Mouse (Mus musculus): Measurements from ENCODE around the gene Eps8. TPM values are rescaled to one million over a fixed set of nuclear protein-coding genes. Genes with fewer than 3 reads are reported as not detected.
"Not testable (repeated sequence)": the region's sequence is repeated elsewhere in the genome, so short reads cannot be mapped to it uniquely, and the experiment has no call there.

The Eps8 gene
- polyA plus RNA-seq, 1 experiment from 2014 or later, result 29.2 TPM

DNA sequence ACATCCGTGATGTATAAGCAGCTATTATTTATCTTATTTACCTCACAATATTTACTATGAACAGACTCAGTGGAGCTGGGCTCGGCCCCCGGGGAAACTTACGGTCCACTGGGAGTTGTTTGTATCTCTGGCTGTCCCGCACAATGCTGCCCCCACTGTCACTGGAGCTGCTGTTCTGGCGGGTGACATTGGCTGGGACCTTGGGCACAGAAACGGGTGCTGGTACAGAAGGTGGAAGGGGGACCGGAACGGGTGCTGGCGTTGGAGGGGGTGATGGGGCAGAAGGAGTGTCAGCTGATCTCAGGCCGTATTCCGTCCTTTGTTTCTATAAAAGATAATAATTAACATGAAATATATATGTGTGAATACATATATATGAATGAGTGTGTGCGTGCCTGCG is 164.6 kb downstream of the Eps8 start:
- H3K9me3 ChIP-seq, result no peaks in the 10 kb centered on the region
- peaks cover 5% of the 10 kb centered on the region for H3K36me3 ChIP-seq
- no peak overlapping the region for H3K4me2 ChIP-seq (replicated peaks)
- no peak overlapping the region for H3K9ac ChIP-seq
- 94% methylated on average over 14 of the region's 14 CpGs for WGBS
- H3K27me3 ChIP-seq, result no peaks in the 10 kb centered on the region
- H3K4me1 ChIP-seq, result no peaks in the 10 kb centered on the region
- H3K4me3 ChIP-seq, result no peak overlapping the region
- ATAC-seq (ENCODE audit: low FRiP score, low read depth), result no peak
- no peak overlapping the region for H3K27ac ChIP-seq

DNA sequence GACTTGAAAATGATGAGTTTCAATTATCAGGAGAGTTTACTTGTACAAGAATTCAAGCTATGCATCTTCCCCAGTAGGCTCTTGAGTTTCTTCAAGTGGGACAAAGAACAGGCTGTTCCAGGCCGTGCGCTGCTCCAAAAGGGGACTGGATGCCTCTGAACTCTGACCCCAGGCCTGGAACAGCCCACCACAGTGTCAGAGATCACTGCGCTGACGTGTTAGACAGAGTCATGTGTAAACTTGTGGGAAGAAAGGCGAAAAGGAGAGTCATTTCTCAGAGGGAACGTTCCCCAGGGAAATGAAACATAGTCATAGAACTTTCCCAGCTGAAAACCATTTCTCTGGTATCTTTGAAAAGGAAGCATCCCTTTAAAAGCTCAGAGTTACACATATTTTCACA is 167.2 kb downstream of the Eps8 start:
- Histone ChIP-seq H3K4me3 (no peak overlapping the region), H3K4me2 (replicated peaks) (no peak overlapping the region), H3K4me1 (no peaks in the 10 kb centered on the region), H3K27me3 (no peaks in the 10 kb centered on the region; the same call in 1 of the 2 replicates), H3K9ac (no peak overlapping the region), H3K27ac (no peak overlapping the region), H3K9me3 (no peaks in the 10 kb centered on the region), H3K36me3 (peaks cover 8% of the 10 kb centered on the region)
- WGBS, result 67% methylated on average over 6 of the region's 6 CpGs
- no peak for ATAC-seq (ENCODE audit: low FRiP score, low read depth)

DNA sequence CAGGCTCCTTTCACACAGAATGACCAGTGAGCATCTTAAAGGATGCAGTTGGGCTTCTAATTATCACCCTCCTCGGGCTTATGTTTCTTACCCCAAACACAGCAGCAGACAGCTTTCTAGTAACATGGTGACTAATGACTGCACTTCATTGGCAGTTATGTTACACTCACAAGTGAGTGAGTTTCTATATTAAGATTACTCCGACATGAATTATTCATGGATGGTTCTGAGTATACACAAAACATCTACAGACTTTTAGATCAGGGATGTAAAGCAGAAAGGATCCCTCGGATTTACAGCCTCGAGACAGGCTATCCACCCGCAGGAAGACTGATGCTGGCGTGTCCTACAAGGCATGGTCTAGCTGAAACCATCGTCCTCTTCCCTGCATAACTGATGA is 171.8 kb downstream of the Eps8 start:
- Histone ChIP-seq H3K9ac (no peak overlapping the region), H3K4me2 (replicated peaks) (no peak overlapping the region), H3K36me3 (peaks cover 17% of the 10 kb centered on the region), H3K27me3 (no peaks in the 10 kb centered on the region; the same call in 1 of the 2 replicates), H3K4me1 (no peaks in the 10 kb centered on the region), H3K27ac (no peak overlapping the region), H3K4me3 (no peak overlapping the region), H3K9me3 (no peaks in the 10 kb centered on the region)
- no peak for ATAC-seq (ENCODE audit: low FRiP score, low read depth)
- 85% methylated on average over 7 of the region's 7 CpGs for WGBS

DNA sequence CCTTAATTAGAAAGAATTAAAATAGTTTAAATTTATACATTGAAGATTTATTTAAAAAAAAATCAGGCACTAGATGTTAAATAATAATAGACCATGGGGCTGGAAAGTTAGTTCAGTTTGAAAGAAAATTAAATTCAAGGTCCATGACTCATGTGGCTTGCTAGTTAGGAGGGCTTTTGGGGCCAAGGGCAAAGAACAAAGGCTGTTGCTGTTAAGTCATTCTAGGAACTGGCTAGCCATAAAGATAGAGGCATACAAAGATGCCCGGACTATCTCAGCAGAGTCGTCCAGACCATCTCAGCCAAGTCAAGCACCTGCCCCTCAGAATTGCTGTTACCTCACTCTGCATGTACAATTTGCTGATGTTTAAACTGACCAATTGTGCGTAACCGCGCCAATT is 179.0 kb downstream of the Eps8 start:
- H3K27me3 ChIP-seq; H3K4me1 ChIP-seq; ATAC-seq (ENCODE audit: low FRiP score, low read depth); H3K4me2 ChIP-seq (replicated peaks); H3K27ac ChIP-seq; H3K9ac ChIP-seq; H3K4me3 ChIP-seq: not testable (repeated sequence)
- H3K36me3 ChIP-seq, result peaks cover 22% of the 10 kb centered on the region
- peaks cover 12% of the 10 kb centered on the region for H3K9me3 ChIP-seq
- WGBS, result 95% methylated on average over 5 of the region's 5 CpGs

DNA sequence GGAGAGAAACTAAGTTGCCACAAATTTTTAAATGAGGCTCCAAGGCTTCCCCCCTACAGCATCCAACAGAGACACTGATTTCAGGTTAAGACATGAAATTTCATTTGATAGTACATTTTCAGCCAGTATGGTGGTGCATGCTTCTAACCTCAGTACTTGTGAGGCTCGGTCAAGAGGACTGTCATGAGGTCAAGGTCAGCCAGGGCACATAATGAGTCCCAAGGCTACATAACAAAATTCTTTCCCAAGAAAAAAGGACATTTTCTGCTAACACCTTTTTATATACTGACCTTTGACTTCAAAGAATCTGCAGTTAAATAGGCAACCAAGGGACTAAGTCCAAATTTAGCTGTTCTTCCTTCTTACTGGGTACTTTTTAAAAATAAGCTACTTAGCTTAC is 181.2 kb downstream of the Eps8 start:
- peaks cover 11% of the 10 kb centered on the region for H3K36me3 ChIP-seq
- H3K9ac ChIP-seq, result no peak overlapping the region
- WGBS, result 45% methylated on average over 1 of the region's 1 CpGs
- peaks cover 18% of the 10 kb centered on the region for H3K4me1 ChIP-seq
- no peaks in the 10 kb centered on the region for H3K27me3 ChIP-seq
- no peak for ATAC-seq (ENCODE audit: low FRiP score, low read depth)
- no peak overlapping the region for H3K27ac ChIP-seq
- no peak overlapping the region for H3K4me2 ChIP-seq (replicated peaks)
- H3K4me3 ChIP-seq, result no peak overlapping the region
- H3K9me3 ChIP-seq, result peaks cover 12% of the 10 kb centered on the region

DNA sequence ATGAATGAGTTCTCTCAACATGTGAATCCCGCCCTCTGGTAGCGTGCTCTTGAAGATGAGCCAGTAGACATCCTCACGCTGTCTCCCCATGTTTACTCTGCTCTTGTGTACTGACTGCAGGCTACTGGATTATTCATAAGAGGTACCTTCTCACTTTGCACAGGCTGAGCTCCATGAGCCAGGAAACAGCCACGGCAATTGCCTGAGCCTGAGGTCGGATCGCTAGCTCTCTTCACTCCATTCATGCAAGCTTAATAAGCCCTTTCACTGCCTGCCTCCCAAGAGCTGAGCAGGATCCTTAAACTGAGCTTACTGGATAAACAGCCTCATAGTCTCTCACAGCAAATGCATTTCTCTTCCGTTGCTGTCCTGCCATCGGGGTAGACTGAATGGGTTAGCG is 182.5 kb downstream of the Eps8 start:
- H3K27me3 ChIP-seq, result no peaks in the 10 kb centered on the region
- H3K36me3 ChIP-seq, result peaks cover 11% of the 10 kb centered on the region
- no peak overlapping the region for H3K4me2 ChIP-seq (replicated peaks)
- ATAC-seq (ENCODE audit: low FRiP score, low read depth), result no peak
- no peak overlapping the region for H3K9ac ChIP-seq
- H3K27ac ChIP-seq, result 0 out of 2 replicates have a peak overlapping the region, but pooled peaks have one; percentile 22
- no peak overlapping the region for H3K4me3 ChIP-seq
- H3K4me1 ChIP-seq, result peaks cover 26% of the 10 kb centered on the region
- 75% methylated on average over 9 of the region's 9 CpGs for WGBS
- peaks cover 12% of the 10 kb centered on the region for H3K9me3 ChIP-seq

DNA sequence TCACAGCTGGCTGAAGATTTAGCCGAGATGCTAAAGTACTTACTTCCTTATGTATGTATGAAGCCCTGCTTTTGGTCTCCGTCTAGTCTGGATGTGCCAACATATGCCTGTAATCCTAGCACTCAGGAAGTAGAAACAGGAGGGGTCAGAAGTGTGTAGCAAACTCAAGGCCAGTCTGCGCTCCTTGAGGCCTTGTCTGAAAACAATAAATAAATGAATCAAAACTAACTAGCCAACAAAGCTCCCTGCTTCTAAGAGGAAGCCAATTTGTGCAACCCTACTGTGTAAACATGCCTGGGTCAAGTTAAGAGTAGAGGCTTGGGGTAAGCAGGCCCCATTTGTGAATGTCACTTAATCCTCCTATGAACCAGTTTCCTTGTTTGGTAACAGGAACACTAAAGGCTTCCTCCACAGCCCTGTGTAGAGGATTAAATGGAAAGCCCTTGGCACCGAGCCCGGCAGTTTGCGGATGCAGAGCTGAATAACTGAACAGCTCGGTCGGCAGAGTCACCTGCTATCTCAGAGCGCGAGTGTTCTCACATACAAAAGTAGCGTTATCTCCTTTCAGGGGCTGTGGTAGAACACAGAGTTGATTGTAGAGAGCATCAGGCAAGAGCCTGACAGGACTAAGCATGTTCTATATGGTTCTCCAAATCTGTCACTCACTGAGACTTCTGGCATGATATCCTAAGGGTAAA is 183.6 kb downstream of the Eps8 start:
- peak; percentile 89 for ATAC-seq (ENCODE audit: low FRiP score, low read depth)
- Histone ChIP-seq H3K4me1 (peaks cover 26% of the 10 kb centered on the region), H3K27me3 (no peaks in the 10 kb centered on the region), H3K9me3 (peaks cover 4% of the 10 kb centered on the region; the same call in 1 of the 2 replicates), H3K4me3 (no peak overlapping the region), H3K4me2 (replicated peaks) (peak overlapping the region; percentile 25; the same call in 1 of the 2 replicates), H3K27ac (peak overlapping the region; percentile 69; the same call in 1 of the 2 replicates), H3K9ac (no peak overlapping the region), H3K36me3 (peaks cover 4% of the 10 kb centered on the region; the same call in 1 of the 2 replicates)
- 20% methylated on average over 11 of the region's 11 CpGs for WGBS

DNA sequence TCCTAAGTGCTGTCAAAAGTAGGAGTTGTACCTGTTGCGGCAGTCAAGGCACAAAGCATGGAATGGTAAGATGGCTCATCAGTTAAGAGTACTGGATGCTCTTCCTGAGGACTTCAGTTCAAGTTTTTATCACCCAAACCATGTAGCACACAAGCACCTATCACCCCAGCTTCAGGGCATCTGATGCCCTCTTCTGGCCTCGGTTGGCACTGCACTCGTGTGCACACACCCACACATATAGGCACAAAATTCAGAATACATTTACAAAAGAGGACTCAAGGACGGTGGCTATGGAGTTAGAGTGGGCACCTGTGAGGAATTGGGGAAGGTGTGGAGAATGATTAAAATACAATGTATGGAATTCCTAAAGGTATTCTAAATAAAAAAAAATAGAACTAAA is 185.1 kb downstream of the Eps8 start:
- H3K36me3 ChIP-seq, result no peaks in the 10 kb centered on the region
- H3K9me3 ChIP-seq, result no peaks in the 10 kb centered on the region
- H3K9ac ChIP-seq, result no peak overlapping the region
- 98% methylated on average over 4 of the region's 4 CpGs for WGBS
- ATAC-seq (ENCODE audit: low FRiP score, low read depth), result no peak
- H3K4me3 ChIP-seq, result no peak overlapping the region
- H3K4me2 ChIP-seq (replicated peaks), result no peak overlapping the region
- H3K4me1 ChIP-seq, result peaks cover 31% of the 10 kb centered on the region
- H3K27ac ChIP-seq, result no peak overlapping the region
- H3K27me3 ChIP-seq, result no peaks in the 10 kb centered on the region

DNA sequence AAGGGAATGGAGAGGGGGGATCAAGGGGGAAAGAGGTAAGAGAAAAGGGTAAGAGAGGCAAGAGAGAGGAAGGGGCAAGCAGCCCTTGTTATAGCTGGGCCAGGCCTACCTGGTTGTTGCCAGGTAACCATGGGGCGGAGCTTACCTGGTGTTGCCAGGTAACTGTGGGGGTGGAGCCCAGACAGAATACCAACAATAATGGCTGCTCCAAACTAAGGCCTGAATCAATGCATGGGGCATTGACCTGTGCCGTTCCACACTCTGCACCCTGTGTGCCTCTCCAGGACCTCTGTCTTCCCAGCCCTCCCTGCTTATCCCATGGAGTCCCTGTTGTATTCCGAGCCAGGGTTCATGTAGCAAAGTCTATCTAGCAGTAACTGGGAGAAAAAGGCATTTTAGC is 187.0 kb downstream of the Eps8 start:
- H3K4me3 ChIP-seq, result no peak overlapping the region
- no peaks in the 10 kb centered on the region for H3K36me3 ChIP-seq
- H3K27ac ChIP-seq, result no peak overlapping the region
- 89% methylated on average over 3 of the region's 3 CpGs for WGBS
- no peaks in the 10 kb centered on the region for H3K9me3 ChIP-seq
- H3K4me2 ChIP-seq (replicated peaks), result no peak overlapping the region
- no peaks in the 10 kb centered on the region for H3K27me3 ChIP-seq
- H3K9ac ChIP-seq, result no peak overlapping the region
- H3K4me1 ChIP-seq, result peaks cover 31% of the 10 kb centered on the region
- no peak for ATAC-seq (ENCODE audit: low FRiP score, low read depth)

DNA sequence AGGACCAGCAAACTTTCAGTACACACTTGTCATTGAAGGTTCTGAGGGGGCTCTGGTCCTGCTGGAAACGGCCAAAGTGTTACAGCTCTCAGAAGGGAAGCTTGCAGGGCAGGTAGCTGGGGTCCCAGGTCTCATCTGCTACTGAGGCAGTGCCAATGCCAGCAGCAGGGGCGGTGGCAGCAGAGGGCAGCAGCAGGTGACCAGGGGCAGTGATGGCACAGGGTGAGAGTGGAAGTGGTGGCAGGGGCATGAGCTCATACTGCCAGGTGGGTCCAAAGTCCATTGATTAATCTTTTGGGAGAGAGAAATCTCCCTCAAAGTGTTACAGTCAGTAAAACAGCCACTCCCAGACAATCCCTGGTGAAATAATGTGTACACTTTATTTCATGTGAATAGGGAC is 188.4 kb downstream of the Eps8 start:
- H3K4me3 ChIP-seq, result no peak overlapping the region
- no peaks in the 10 kb centered on the region for H3K36me3 ChIP-seq
- no peak overlapping the region for H3K9ac ChIP-seq
- no peaks in the 10 kb centered on the region for H3K9me3 ChIP-seq
- H3K4me2 ChIP-seq (replicated peaks), result no peak overlapping the region
- H3K4me1 ChIP-seq, result peaks cover 29% of the 10 kb centered on the region
- no peaks in the 10 kb centered on the region for H3K27me3 ChIP-seq
- 75% methylated on average over 2 of the region's 2 CpGs for WGBS
- no peak overlapping the region for H3K27ac ChIP-seq
- no peak for ATAC-seq (ENCODE audit: low FRiP score, low read depth)

DNA sequence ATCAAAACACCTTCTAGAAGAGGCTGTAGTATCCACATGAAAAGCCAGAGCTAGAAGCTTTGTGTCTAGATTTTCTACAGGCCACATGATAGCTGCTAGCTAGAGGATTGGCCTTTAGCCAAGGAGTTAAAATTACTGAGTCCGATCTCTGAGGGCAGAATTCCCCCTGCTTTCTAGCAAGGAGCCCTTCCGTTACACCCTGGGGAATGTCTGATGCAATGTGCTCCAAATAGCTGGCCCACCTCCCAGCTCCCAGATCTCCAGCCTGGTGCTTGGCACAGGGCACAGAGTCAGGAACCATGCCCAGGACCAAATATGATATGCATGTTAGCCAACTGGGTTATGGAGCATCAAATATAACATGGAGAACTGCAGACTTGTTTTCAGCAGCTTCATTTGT is 189.4 kb downstream of the Eps8 start:
- H3K27me3 ChIP-seq, result no peaks in the 10 kb centered on the region
- H3K27ac ChIP-seq, result peak overlapping the region; percentile 44; the same call in 1 of the 2 replicates
- peaks cover 19% of the 10 kb centered on the region for H3K4me1 ChIP-seq
- no peaks in the 10 kb centered on the region for H3K9me3 ChIP-seq
- ATAC-seq (ENCODE audit: low FRiP score, low read depth), result peak; percentile 71; the same call in 1 of the 2 replicates
- no peak overlapping the region for H3K4me2 ChIP-seq (replicated peaks)
- WGBS, result 18% methylated on average over 2 of the region's 2 CpGs
- H3K4me3 ChIP-seq, result no peak overlapping the region
- H3K9ac ChIP-seq, result no peak overlapping the region
- no peaks in the 10 kb centered on the region for H3K36me3 ChIP-seq

DNA sequence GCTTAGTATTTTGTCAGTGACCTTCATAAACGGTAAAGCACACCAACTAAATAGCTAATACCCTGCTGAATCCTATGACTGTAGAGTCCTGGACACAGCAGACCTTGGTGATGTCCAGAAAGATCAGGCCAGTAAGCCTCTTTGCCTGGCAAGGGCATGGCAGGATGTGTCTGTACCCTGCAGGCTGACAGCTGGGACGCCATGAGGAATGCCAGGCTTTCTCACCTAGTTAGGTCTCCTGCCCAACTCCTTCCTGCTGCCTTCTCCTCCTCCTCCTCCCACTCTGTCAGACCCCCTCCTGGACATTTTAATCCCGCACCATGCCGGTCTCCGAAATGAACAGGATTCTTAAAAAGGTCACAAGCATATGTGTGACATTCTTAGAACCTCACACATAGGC is 190.9 kb downstream of the Eps8 start:
- Histone ChIP-seq H3K27ac (no peak overlapping the region), H3K9ac (no peak overlapping the region), H3K4me3 (no peak overlapping the region), H3K27me3 (no peaks in the 10 kb centered on the region), H3K4me2 (replicated peaks) (no peak overlapping the region), H3K4me1 (peaks cover 14% of the 10 kb centered on the region), H3K36me3 (no peaks in the 10 kb centered on the region), H3K9me3 (no peaks in the 10 kb centered on the region)
- no peak for ATAC-seq (ENCODE audit: low FRiP score, low read depth)
- WGBS, result 87% methylated on average over 5 of the region's 5 CpGs

DNA sequence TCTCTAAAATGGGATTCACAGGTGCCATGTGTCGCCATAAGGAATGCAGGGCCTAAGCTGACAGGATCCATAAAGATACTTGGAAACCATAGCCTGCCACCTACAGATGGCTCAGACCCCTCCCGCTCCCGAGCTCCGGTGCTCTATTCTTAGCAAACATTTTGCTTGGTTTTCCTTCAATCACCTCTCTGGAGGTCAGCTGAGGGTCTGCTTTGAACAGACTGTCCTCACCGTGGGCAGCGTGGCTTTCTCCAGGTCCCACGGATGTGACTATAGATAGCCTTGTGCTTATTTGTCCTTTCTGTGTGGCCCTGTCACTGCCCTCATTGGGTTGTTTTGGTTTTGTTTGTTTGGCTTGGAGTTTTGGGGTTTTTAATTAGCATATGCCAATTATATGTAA is 196.5 kb downstream of the Eps8 start:
- no peaks in the 10 kb centered on the region for H3K9me3 ChIP-seq
- no peaks in the 10 kb centered on the region for H3K27me3 ChIP-seq
- WGBS, result 90% methylated on average over 7 of the region's 7 CpGs
- H3K36me3 ChIP-seq, result no peaks in the 10 kb centered on the region
- peaks cover 6% of the 10 kb centered on the region for H3K4me1 ChIP-seq
- H3K4me3 ChIP-seq, result no peak overlapping the region
- H3K4me2 ChIP-seq (replicated peaks), result no peak overlapping the region
- no peak for ATAC-seq (ENCODE audit: low FRiP score, low read depth)
- H3K27ac ChIP-seq, result no peak overlapping the region
- H3K9ac ChIP-seq, result no peak overlapping the region
